Mouse (Mus musculus) CD4-positive, CD25-positive, alpha-beta regulatory T cell, adult 2 months (primary cell): ENCODE results near the gene Chpf.
A peak's percentile ranks its signal among the peaks of the same experiment; 100 is the strongest.

Source experiments
- DNase-seq: peaks from one replicate; pipeline ENCODE4 v3.0.0-alpha.2; 2012; ENCODE audit warnings: low read depth, low spot score

Gene Chpf

DNA sequence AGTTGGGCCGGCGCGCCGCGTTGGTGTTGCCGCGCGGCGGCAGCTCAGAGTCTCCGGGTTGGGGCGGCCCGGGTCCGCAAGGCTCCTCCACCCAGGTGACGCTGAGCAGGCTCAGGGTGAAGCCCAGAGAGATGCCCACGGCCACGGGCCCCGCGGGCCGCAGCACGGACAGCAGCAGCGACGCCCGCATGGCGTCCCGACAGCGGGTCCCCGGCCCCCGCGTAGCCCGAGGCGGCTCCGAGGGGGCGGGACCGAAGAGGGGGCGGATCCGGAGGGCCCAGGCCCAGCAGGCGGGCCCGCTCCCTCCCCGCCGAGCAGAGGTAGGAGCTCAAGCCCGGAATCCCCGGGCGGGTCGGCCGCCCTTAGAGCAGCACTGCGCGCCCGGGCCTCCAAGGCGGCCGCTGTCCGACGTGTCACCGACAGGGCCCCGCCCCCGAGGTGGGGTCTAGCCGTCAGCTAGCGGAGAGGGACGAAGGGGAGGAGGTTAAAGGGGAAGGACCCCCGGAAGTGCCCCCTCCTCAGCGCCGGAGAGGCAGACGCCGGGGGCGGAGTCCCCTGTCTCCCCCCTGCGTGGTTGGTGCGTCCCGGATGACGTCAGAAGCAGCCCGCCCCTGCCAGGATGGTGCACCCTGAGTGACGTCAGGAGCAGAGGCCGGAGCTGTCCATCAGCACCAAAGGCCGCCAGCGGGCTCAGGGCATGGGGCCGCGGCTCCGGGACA is at the start of gene Chpf, which contains the start of gene Tmem198:
Gene Chpf (minus strand): TSS at position 392 of the 719 bp plus-strand sequence.
Gene Tmem198 (plus strand): TSS at position 617 of the 719 bp plus-strand sequence.
- peak; percentile 96 for DNase-seq

DNA sequence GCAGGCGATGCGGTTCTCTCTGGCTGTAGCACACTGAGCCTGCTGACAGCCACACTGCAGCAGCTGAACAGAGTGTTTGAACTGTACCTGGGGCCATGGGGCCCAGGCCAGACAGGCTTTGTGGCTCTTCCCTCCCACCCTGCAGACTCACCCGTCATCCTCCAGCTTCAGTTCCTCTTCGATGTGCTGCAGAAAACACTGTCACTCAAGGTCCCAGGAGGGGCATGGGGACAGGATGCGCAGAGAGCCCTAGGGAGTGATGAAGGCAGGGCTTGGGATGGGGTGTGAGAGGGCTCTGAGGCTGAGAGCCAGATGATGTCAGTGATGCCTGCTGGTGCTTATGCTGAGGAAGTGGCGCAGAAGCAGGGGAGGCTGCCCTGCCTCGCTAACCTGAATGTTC is 45.6 kb upstream of the Chpf start:
- no peak for DNase-seq

DNA sequence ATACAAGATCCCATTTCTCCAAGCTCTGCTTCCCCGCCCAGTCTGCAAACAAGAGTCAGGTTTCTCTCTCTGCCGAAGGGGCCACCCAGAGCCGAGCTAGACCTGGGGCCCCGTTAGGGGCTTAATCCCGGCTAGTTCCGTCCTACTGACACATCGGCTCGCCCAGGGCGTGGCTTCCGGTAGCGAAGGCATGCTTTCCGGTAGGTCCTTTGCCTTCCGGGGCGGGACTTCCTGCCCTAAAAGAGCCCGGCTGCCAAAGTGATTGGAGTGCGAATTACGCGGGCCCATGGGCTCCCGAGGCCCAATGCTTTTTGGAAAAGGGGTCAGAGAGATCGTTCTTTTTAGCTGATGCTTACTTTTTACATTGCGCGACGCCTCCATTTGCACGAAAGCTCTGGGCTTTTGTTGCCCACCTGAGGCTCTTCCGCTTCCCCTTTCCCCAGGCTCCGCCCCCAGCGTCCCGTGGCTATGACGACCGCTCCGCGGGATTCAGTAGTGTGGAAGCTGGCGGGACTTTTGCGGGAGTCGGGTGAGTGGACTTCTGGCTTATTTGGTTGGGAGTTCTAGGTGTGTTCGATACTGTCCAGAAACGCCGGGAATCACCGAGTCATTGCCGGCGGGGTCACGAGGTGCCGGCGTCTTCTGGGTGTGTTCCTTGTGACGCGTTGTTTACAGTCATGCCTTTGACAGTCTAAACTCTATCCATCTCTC is 42.4 kb upstream of the Chpf start, which contains the start of gene Stk11ip:
Gene Stk11ip (plus strand): TSS at position 209 of the 711 bp plus-strand sequence.
- peak; percentile 94 for DNase-seq

DNA sequence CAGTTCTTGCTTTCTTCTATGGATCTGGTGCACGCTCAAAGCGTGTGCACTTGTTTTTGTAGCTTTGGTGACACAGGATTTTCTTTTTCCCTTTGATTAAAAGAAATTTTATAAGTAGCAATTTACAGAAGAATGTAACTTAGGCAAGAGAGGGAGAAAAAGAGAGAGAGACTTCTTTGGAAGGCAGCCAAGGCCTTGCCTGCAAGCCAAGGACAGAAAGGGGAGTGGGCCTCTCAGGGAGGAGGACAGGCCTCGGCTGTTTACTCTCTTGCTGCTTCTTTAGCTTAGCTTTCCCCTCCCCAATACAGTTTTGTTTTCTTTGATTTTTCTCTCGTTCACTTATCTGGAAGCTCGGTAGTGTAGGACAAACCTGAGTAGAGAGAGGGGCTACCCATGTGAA is 40.5 kb upstream of the Chpf start:
- no peak for DNase-seq

DNA sequence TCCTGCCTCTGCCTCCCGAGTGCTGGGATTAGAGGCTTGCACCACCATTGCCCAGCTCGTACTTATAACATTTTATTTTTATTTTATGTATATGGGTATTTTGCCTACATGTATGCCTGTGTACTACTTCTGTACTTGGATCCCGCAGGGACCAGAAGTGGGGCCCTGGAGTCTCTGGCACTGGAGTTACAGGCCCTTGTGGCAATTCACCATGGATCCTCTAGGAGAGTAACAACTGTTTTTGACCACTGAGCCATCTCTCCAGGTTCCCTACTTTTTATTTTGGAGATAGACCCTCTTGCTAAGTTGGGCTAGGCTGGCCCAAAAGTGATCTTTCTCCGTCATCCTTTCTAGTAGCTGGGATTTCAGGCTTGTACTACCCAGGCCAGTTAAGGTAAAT is 39.3 kb upstream of the Chpf start:
- DNase-seq: no peak

DNA sequence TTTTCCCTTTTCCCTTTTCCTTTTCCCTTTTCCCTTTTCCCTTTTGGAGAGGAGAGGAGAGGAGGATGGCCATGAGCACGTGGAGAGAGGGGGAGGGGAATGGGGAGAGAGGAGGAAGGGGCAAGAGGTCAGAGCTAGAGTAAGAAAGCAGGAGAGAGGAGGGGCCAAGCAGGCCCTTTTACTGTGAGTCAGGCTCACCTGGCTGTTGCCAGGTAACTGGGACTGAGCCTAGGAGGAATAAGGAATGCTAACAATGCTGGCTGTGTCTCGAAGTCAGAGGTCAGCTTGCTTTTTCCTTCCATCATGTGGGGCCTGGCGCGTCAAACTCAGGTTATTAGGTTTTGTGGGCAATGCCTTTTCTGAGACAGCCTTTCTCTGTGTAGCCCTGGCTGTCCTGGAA is 38.9 kb upstream of the Chpf start:
- DNase-seq: no peak

DNA sequence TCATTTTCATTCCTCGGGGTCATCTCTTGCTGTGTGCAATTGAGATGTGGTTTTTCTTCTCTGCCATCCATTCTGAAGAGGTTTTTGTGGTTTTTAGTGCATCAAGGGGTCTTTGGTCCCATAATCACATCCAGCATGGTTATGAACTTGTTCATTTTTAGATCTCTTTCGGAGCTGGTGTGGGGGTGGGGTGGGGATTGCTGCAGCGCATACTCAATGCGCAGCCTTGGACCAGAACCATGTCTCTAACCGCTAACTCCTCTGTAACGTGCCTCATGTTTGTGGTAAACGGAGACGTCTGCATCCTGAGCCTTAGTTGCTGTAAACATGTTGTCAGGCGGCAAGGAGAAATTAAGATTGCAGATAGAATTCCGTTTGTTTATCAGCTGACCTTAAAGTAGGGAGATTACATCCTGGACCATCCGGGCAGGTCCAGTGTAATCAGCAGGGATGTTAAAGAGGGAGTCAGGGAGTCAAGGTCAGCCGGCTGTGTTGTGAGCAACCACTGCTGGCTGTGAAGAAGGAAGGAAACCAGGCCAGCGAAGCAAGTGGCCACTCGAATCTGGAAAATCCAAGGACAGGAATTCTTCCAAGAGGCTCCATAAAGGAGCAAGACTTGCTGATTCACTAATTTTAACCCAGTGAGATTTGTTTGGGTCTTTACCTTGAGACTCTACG is 37.7 kb upstream of the Chpf start:
- DNase-seq: no peak

DNA sequence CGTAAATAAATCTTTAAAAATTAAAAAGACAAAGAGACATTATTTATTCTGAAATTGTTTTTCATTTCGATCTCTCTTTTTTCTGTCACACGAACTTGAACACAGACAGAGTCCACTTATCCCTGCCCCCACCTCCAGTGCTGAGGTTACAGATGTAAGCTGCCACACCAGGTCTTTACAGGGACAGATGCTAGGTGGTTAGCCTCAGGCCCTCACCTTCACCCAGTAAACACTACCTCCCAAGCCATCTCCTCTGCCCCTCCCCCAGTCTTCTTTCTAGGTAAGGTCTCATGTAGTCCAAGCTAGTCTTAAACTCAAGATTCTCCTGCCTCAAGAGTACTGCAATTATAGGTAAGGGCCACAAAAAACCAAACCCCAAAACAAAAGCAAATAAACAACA is 33.4 kb upstream of the Chpf start:
- no peak for DNase-seq

DNA sequence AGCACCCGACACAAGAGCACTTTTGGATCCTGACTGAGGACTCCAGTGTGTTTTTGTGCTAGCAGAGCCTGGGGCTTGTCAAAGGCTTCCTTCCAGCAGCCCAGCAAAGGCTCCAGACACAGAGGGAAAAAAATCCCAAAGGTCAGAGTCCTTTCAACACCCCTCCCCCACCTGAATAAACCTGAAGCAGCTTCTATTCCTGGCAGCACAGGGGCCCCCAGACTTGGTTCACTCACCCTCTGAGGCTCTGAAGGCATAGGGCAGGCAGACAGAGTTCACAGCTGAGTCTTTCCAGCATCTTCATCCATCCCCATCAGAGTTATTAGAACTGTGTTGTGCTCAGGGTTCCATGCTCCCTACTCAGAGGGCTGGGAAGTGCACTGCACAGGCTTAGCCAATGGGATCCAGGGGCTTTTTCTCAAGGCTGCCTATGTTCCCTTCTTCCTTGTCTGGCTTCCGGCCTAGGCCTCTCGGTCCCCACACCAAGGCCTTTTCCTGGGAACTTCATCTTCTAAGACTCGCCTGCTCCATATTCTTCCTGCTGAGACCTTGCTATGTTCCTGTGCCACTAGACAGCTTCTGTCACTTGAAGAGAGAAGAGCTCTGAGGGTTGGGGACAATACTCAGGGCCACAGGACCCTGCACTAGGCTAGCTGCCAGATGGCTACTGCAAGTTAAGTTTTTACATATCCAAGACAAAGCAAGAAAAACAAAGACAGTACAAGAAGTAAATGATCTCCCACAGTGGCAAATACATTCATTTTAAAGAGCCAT is 32.5 kb upstream of the Chpf start:
- no peak for DNase-seq

DNA sequence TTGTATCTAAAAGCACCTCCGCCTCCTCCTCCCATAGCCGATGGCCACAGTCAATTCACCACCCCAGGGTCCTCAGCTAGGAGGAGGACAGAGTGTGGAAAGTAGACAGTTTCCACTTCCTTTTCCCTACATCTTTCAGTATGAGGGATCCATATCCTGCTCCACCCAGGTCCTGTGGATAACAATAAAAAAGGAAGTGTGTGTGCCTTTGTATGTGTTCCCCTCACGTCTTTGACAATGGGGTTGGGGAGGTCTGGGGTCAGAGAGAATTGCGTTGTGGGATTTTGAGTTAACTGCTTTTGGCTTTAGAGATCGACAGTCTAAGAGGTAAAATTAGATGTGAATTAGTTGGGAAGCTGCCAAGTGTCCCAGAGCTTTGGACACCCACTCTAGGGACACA is 31.0 kb upstream of the Chpf start:
- DNase-seq: no peak

DNA sequence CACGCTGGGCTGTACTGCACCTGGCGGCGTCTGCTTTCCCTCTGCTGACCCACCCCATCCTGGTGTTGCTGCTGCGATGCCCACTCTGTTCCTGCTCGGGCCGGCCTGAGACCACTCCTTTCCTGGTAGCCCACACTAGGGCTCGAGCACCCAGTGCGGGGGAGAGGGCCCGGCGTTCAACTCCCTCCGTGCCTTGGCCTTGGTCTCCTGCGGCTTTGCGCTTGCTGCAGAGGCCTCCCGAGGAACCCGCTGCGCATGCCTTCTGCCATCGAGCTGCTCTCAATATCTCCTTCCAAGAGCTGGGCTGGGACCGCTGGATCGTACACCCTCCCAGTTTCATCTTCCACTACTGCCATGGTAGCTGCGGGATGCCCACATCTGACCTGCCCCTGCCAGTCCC is 30.5 kb upstream of the Chpf start:
- no peak for DNase-seq

DNA sequence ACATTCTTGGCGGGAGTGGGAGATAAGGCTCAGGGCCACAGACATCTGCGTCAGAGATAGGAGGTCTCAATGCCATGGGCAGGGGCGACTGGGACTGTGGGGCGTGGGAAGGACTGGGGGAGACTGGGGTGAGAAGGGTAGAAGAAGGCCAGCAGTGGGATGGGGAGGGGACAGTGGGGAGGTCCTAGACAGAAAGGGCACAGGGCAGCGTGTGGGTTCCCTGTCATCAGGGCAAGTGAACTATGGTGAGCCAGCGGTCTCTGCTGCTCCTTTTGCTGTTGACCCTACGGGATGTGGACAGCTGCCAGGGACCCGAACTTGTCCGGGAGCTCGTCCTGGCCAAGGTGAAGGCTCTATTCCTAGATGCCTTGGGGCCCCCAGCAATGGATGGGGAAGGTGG is 27.9 kb upstream of the Chpf start, which contains the start of gene Inha:
Gene Inha (plus strand): TSS at position 72 of the 400 bp plus-strand sequence.
- no peak for DNase-seq

DNA sequence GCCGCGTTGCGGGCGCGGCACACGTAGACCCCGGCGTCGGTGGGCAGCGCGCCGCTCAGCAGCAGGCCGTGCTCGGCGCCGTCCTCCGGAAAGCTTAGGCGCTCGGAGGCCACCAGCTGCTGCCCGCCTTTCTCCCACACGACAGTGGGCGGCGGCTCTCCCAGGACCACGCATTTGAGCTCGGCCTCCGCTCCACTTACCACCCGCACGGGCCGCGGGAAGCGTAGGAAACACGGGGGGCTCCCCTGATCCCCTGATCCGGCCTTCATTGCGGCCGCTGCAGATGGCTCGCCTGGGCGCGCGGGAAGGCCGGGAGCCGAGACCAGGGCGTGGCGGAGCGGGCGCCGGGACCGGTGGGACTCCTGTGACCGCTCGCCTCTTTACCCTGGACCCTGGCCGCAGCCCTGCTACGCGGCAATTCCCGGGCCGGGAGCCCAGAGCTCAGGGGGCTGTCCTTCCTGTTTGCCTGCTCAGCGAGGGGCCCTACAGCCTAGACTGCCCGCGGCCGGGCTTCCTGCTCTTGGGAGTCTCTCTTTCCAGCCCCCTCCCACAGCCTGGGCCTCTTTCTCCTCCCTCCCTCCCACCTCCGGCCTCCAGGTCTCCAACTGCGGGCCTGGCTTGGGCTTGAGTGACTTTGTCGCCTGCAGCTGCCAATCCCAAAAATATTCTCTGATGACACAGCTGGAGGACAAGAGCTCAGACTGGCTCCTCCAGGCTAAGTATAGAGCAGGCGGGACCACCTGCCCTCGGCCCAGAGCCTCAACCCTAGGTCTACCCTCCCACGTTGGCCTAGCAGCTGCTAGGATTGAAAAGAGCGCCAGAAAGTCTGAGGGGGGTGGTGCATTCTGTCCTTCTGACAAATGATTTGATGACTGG is 27.1 kb upstream of the Chpf start, which contains the start of gene Obsl1:
Gene Obsl1 (minus strand): TSS at position 497 of the 876 bp plus-strand sequence.
- no peak for DNase-seq

DNA sequence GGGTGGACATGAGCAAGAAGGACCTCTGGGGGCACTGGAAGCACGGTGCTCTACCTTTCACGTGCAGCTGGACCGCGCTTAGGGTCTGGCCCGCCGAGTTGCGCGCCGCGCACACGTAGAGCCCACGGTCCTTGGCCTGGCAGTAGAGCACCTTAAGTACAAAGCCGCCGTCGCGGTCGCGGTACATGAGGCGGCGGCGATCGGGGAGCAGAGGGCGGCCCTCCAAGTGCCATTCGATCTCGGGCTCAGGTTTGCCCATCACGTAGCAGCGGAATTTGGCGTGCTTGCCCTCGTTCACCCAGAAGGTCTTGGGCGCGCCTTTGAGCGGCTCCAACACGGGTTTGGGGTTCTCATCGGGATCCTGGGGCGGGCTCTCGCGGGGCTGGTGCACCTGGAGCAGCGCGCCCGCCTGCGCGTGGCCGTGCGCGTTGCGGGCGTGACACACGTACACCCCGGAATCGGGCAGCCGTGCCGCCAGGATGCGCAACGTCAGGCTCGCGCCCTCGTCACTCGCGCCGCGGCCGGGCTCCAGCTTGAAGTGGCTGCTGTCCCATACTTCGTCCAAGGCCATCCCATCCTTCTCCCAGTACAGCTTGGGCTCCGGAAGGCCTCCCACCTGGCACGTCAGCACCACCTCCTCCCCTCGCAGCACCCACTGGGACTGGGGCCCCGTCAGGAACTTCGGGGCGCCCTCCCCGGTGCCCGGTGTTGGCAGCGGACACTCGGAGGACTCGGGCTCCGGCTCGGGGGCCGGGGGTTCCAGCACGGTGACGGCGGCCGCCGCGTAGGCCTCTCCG is 26.2 kb upstream of the Chpf start:
- no peak for DNase-seq

DNA sequence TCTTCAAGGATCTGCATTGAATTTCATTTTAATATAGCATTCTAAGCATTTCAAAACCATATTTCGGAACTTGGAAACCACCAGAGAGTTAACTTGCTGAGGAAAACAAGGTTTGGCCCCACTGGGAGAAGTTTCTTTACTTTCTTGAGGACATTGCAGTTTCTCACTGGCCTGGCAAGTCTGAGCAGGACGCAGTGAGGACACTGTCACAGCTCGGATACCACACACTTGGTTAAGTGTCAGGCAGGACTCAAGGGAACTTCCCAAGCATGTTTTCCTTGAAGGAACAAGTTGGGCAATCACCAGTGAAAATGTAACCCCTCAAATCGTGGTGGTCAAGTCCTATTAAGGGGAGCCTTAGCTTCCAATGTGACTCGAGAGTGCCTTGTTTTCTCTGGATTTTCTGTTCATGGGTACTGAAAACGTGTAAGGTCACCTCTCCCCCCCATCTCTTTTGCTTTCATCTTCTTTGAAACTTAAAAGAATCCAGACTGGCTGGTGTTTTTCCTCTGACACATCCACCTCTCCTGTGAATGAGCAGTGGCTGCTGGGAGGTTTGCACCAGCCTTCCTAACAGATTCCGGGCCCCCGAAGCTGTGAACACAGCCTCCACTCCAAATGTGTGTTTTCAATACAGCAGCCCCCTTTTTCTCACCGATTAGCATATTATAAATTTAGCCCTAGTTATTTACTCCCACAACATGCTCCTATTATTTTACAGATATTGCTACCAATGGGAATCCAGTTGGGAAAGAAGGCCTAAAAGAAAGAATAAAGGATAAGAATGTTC is 25.3 kb upstream of the Chpf start:
- DNase-seq: no peak

DNA sequence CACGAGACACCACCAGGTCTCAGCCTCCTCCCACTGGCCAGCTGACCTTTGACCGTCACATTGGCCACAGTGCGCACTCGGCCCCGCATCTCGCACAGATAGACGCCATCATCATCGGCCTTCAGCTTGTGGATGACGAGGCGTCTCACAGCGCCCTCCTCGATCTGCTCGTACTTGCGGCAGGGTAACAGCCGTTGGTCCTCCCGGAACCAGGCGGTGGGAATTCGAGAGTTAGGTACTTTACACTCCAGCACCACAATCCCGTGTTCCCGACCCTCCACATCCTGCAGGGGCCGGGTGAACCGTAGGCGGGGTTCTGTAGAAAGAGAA is 24.5 kb upstream of the Chpf start:
- no peak for DNase-seq

DNA sequence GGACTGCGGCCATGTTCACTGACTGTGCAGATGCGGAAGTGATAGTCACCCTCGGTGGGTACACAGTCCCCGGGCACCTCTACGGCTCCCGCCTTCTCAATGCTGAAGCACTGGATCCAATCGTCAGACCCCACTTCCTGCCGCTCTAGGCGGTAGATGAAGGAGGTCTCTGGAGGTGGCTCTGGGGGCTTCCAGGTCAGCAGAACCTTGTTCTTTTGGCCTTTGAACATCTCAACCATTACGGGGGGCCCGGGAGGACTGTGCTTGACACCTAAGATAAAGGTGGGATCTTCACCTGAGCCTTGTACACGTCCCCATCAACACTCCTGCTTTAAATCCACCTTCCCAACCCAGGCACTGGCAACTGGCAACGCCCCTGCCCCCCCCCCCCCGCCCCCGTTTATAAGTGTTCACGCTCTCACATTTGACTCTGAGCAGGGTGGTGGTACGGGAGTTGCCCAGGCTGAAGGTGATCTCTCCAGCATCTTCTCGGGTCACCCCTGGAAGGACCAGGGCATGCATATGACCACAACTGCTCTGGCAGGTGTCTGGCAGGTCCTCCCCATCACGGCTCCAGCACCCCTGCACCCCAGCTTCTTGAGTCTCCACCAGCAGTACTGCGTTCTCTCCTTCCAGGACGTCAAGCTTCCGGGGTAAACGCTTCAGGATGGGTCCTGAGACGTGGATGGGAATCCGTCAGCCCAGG is 24.0 kb upstream of the Chpf start:
- no peak for DNase-seq

DNA sequence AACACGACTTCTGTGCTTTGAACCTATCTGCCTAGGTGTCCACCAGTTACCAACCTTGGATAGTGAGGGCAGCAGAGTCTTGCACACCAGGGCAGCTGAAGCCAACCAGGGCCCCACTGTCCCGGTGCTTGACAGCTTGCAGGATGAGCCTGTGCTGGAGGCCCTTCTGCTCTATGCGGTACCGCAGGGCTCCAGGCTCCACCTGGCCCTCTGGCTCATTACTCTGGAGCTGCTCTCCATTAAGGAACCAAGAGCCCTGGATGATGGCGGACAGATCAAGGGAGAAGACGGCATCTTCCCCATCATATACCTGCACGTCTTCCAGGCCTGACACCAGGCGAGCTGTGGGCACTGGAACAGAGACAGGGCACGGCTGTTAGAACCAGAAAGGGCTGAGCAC is 22.8 kb upstream of the Chpf start:
- no peak for DNase-seq

DNA sequence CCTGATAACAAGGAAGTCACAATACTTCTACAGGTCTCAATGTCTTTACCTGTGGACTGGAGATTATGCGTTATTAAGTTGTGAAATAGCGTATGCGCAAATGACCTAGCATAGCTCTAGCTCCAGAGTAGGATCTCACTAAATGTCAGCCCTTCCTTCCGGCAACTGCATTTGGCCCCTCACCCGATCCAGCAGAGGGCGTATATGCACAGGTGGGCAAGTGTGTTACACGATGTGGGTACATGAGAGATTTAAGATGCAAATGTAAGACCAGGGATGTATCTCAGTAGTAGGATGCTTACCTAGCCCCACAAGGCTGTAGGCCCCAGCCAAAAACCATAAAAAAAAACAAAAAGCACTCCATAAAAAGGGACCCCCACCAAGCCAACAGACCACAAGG is 20.3 kb upstream of the Chpf start:
- DNase-seq: no peak
